In genomic region chr11:106214856-106215255, GRCm38 (mm10) we compare ENCODE assay signal across 9 mouse cellular contexts. TPM values are rescaled to one million over a fixed set of nuclear protein-coding genes. Genes with fewer than 3 reads are reported as not detected.
DNase-seq lines count a peak whose midpoint lies in the region; ATAC-seq and TF ChIP-seq lines count a peak whose summit lies in the region.
"Had no signal": no experiment of that assay in that cellular context is flagged by ENCODE, and none has a peak within 500 bp of the region (broad histone marks: within the 10 kb centered on the region; RNA-seq: fewer than 3 reads in every experiment).

No protein-coding gene starts in this region.

- H3K27ac ChIP-seq in heart, embryonic 14.5 days (replicated peaks in 1 of 2; ENCODE audit: control insufficient read depth in 1 of 2, insufficient read depth in 1 of 2, low read depth in 2 of 2, low read length in 2 of 2), result no peak overlapping the region
- H3K27ac ChIP-seq in bone marrow macrophage, adult 2 months (ENCODE audit: insufficient read depth, low read depth, low read length), result no peak overlapping the region
- no peak overlapping the region for H3K27ac ChIP-seq in hindbrain, embryonic 10.5 days
- H3K27ac ChIP-seq in liver, postnatal 0 days (ENCODE audit: low read depth), result peak overlapping the region; percentile 96

- H3K36me3 ChIP-seq in heart, embryonic 14.5 days (ENCODE audit: control insufficient read depth, insufficient read depth, low read length), result peaks cover 33% of the 10 kb centered on the region
- H3K36me3 ChIP-seq in hindbrain, embryonic 10.5 days, result peaks cover 39% of the 10 kb centered on the region
- H3K36me3 ChIP-seq in liver, postnatal 0 days (replicated peaks; ENCODE audit: insufficient read depth, low read length), result peaks cover 21% of the 10 kb centered on the region

- H3K4me3 ChIP-seq in heart, embryonic 14.5 days (ENCODE audit: control insufficient read depth in 1 of 2, insufficient read depth in 1 of 2, low read depth in 1 of 2, low read length in 2 of 2), result peak overlapping the region in 1 of 2 experiments; percentile 97; a peak in 2 of 4 replicates
- peak overlapping the region; percentile 77 for H3K4me3 ChIP-seq in bone marrow macrophage, adult 2 months (ENCODE audit: insufficient read depth, low read length)
- H3K4me3 ChIP-seq in hindbrain, embryonic 10.5 days, result peak overlapping the region; percentile 84
- peak overlapping the region; percentile 94 for H3K4me3 ChIP-seq in liver, postnatal 0 days (ENCODE audit: low read depth, low read length)

- no peak for TF ChIP-seq POLR2A in bone marrow macrophage, adult 2 months (IDR thresholded peaks at IDR 0.05; ENCODE audit: borderline replicate concordance, low read depth, low read length)

- no peaks in the 10 kb centered on the region for H3K9me3 ChIP-seq in heart, embryonic 14.5 days (ENCODE audit: control insufficient read depth, low read length)
- H3K9me3 ChIP-seq in hindbrain, embryonic 10.5 days, result no peaks in the 10 kb centered on the region
- no peaks in the 10 kb centered on the region for H3K9me3 ChIP-seq in liver, postnatal 0 days (ENCODE audit: low read length)

- H3K4me2 ChIP-seq in heart, embryonic 14.5 days (ENCODE audit: low read length), result peak overlapping the region; percentile 74
- H3K4me2 ChIP-seq in liver, postnatal 0 days (ENCODE audit: low read depth, low read length), result peak overlapping the region; percentile 70

- intact Hi-C loops in heart, postnatal 36 days (cut with DNase I), result no loop called here

- no peaks in the 10 kb centered on the region for H3K27me3 ChIP-seq in heart, embryonic 14.5 days (ENCODE audit: control insufficient read depth, insufficient read depth, low read length)
- no peaks in the 10 kb centered on the region for H3K27me3 ChIP-seq in hindbrain, embryonic 10.5 days (ENCODE audit: insufficient read depth, poor library complexity, severe bottlenecking)
- no peaks in the 10 kb centered on the region for H3K27me3 ChIP-seq in liver, postnatal 0 days (ENCODE audit: insufficient read depth, low read length)

- TF ChIP-seq EP300 in liver, postnatal 0 days (IDR thresholded peaks at IDR 0.05; ENCODE audit: low read depth), result no peak

- no peak for ATAC-seq in heart, embryonic 14.5 days (ENCODE audit: insufficient number of reproducible peaks, insufficient read depth, low FRiP score, low read depth)
- no peak for ATAC-seq in liver, postnatal 0 days

- peak overlapping the region; percentile 48; the same call in 1 of the 2 replicates for H3K9ac ChIP-seq in heart, embryonic 14.5 days (ENCODE audit: low read length)
- peak overlapping the region; percentile 96 for H3K9ac ChIP-seq in liver, postnatal 0 days (replicated peaks)

- H3K4me1 ChIP-seq in heart, embryonic 14.5 days (ENCODE audit: control insufficient read depth in 2 of 2, insufficient read depth in 2 of 2, low read length in 2 of 2), result peaks cover 5 to 21% of the 10 kb centered on the region in 2 experiments
- peaks cover 13% of the 10 kb centered on the region for H3K4me1 ChIP-seq in bone marrow macrophage, adult 2 months (ENCODE audit: control insufficient read depth, insufficient read depth, low read length)
- H3K4me1 ChIP-seq in hindbrain, embryonic 10.5 days (replicated peaks), result peaks cover 29% of the 10 kb centered on the region
- H3K4me1 ChIP-seq in liver, postnatal 0 days (ENCODE audit: insufficient read depth), result peaks cover 25% of the 10 kb centered on the region

- WGBS in heart, embryonic 14.5 days, result 89% methylated on average over 5 of the region's 5 CpGs
- 92% methylated on average over 5 of the region's 5 CpGs for WGBS in hindbrain, embryonic 10.5 days
- 80% methylated on average over 5 of the region's 5 CpGs for WGBS in liver, postnatal 0 days (ENCODE audit: insufficient replicate concordance)

- no peak for DNase-seq in heart, postnatal 36 days
- DNase-seq in hindbrain, embryonic 10.5 days (ENCODE audit: low spot score), result no peak
- DNase-seq in liver, postnatal 0 days, result no peak
- DNase-seq in urinary bladder, postnatal 36 days (ENCODE audit: low spot score in 2 of 2), result no peak
- no peak for DNase-seq in right cerebral cortex, postnatal 4 days
- DNase-seq in spleen, postnatal 36 days (ENCODE audit: low spot score in 2 of 2), result no peak
- DNase-seq: right cerebral cortex, adult 18-20 months had no signal

- no peak for TF ChIP-seq CTCF in bone marrow macrophage, adult 2 months (IDR thresholded peaks at IDR 0.05; ENCODE audit: low read depth, low read length)
- TF ChIP-seq CTCF in liver, postnatal 0 days (IDR thresholded peaks at IDR 0.05; ENCODE audit: low read depth), result no peak

RNA-seq across cellular contexts. Expression of gene Ccdc47, which starts 1.3 kb away (rescaled TPM):
- 69.8 and 75.9 TPM in 2 replicates for polyA plus RNA-seq in heart, embryonic 14.5 days (2014; fragmentation: Nextera tagmentation; extraction: Ambion mirVana)
- 10 to 100 TPM; 72.5 to 82.4 TPM for total RNA-seq in heart, postnatal 36 days (2021)
- 97.3 and 99.5 TPM in 2 replicates for polyA plus RNA-seq in bone marrow macrophage, adult 2 months (2012; ENCODE audit: insufficient read depth, insufficient read length, missing spikeins)
- polyA plus RNA-seq in hindbrain, embryonic 10.5 days (2016; fragmentation: Nextera tagmentation; extraction: Ambion mirVana), result 57.7 and 69.0 TPM in 2 replicates
- polyA plus RNA-seq in liver, postnatal 0 days (2015; fragmentation: Nextera tagmentation; extraction: Ambion mirVana), result 33.4 and 34.6 TPM in 2 replicates

RNA-seq across cellular contexts. Expression of gene Ddx42, which starts 1.9 kb away (rescaled TPM):
- polyA plus RNA-seq in heart, embryonic 14.5 days (2014; fragmentation: Nextera tagmentation; extraction: Ambion mirVana), result 43.0 and 44.9 TPM in 2 replicates
- total RNA-seq in heart, postnatal 36 days (2021), result 10 to 100 TPM; 26.5 to 28.7 TPM
- 42.8 and 46.3 TPM in 2 replicates for polyA plus RNA-seq in bone marrow macrophage, adult 2 months (2012; ENCODE audit: insufficient read depth, insufficient read length, missing spikeins)
- polyA plus RNA-seq in hindbrain, embryonic 10.5 days (2016; fragmentation: Nextera tagmentation; extraction: Ambion mirVana), result 85.6 and 98.1 TPM in 2 replicates
- 15.9 and 17.8 TPM in 2 replicates for polyA plus RNA-seq in liver, postnatal 0 days (2015; fragmentation: Nextera tagmentation; extraction: Ambion mirVana)

RNA-seq across cellular contexts. Expression of gene Strada, which starts 12.9 kb away (rescaled TPM):
- 19.4 and 21.8 TPM in 2 replicates for polyA plus RNA-seq in heart, embryonic 14.5 days (2014; fragmentation: Nextera tagmentation; extraction: Ambion mirVana)
- 1 to 10 TPM; 7.2 to 8.2 TPM for total RNA-seq in heart, postnatal 36 days (2021)
- 23.8 and 25.4 TPM in 2 replicates for polyA plus RNA-seq in bone marrow macrophage, adult 2 months (2012; ENCODE audit: insufficient read depth, insufficient read length, missing spikeins)
- 37.8 and 46.0 TPM in 2 replicates for polyA plus RNA-seq in hindbrain, embryonic 10.5 days (2016; fragmentation: Nextera tagmentation; extraction: Ambion mirVana)
- polyA plus RNA-seq in liver, postnatal 0 days (2015; fragmentation: Nextera tagmentation; extraction: Ambion mirVana), result 4.6 and 4.9 TPM in 2 replicates

RNA-seq across cellular contexts. Expression of gene Ftsj3, which starts 41.0 kb away (rescaled TPM):
- 31.7 and 34.1 TPM in 2 replicates for polyA plus RNA-seq in heart, embryonic 14.5 days (2014; fragmentation: Nextera tagmentation; extraction: Ambion mirVana)
- total RNA-seq in heart, postnatal 36 days (2021), result 10 to 100 TPM; 21.1 to 23.0 TPM
- polyA plus RNA-seq in bone marrow macrophage, adult 2 months (2012; ENCODE audit: insufficient read depth, insufficient read length, missing spikeins), result 17.7 and 21.7 TPM in 2 replicates
- polyA plus RNA-seq in hindbrain, embryonic 10.5 days (2016; fragmentation: Nextera tagmentation; extraction: Ambion mirVana), result 52.6 and 78.7 TPM in 2 replicates
- polyA plus RNA-seq in liver, postnatal 0 days (2015; fragmentation: Nextera tagmentation; extraction: Ambion mirVana), result 21.9 and 22.5 TPM in 2 replicates

RNA-seq across cellular contexts. Expression of gene Psmc5, which starts 41.1 kb away (rescaled TPM):
- 200 and 207 TPM in 2 replicates for polyA plus RNA-seq in heart, embryonic 14.5 days (2014; fragmentation: Nextera tagmentation; extraction: Ambion mirVana)
- total RNA-seq in heart, postnatal 36 days (2021), result 100 to 1,000 TPM; 102 to 105 TPM
- 76.9 and 78.8 TPM in 2 replicates for polyA plus RNA-seq in bone marrow macrophage, adult 2 months (2012; ENCODE audit: insufficient read depth, insufficient read length, missing spikeins)
- polyA plus RNA-seq in hindbrain, embryonic 10.5 days (2016; fragmentation: Nextera tagmentation; extraction: Ambion mirVana), result 371 and 420 TPM in 2 replicates
- polyA plus RNA-seq in liver, postnatal 0 days (2015; fragmentation: Nextera tagmentation; extraction: Ambion mirVana), result 87.0 and 88.8 TPM in 2 replicates
